Mouse (Mus musculus) thymus, adult 2 months (tissue): ENCODE measurements around the gene Prmt9. TPM values are rescaled to one million over a fixed set of nuclear protein-coding genes. Genes with fewer than 3 reads are reported as not detected.

ENCODE experiments used
- DNase-seq: peaks from one replicate; pipeline ENCODE4 v3.0.0; 2021
- H3K27ac ChIP-seq: fragments of 200-500 bp; 2 replicates; pipeline ENCODE4 v1.5.1; 2012; ENCODE audit warnings: low read length, control low read depth; ENCODE audit not compliant: control insufficient read depth, insufficient read depth
- H3K27me3 ChIP-seq: fragments of 200-500 bp; 2 replicates; pipeline ENCODE4 v1.6.1; 2012; ENCODE audit warnings: mild to moderate bottlenecking, low read length, moderate library complexity, mixed read lengths; ENCODE audit not compliant: control insufficient read depth, insufficient read depth
- H3K36me3 ChIP-seq: fragments of 200-500 bp; 2 replicates; pipeline ENCODE4 v1.6.1; 2012; ENCODE audit warnings: mild to moderate bottlenecking, low read length, moderate library complexity; ENCODE audit not compliant: control insufficient read depth, insufficient read depth
- H3K4me1 ChIP-seq: fragments of 200-500 bp; replicated peaks from 2 replicates; pipeline ENCODE4 v1.6.1; 2012; ENCODE audit warnings: low read length; ENCODE audit not compliant: control insufficient read depth, insufficient read depth
- H3K4me3 ChIP-seq: fragments of 200-500 bp; 2 replicates; pipeline ENCODE4 v1.5.1; 2012; ENCODE audit warnings: mild to moderate bottlenecking, low read length, control low read depth, moderate library complexity; ENCODE audit not compliant: control insufficient read depth, insufficient read depth
- CTCF ChIP-seq: fragments of 200-500 bp; IDR thresholded peaks from 2 replicates; pipeline ENCODE4 v1.5.1; 2012; ENCODE audit warnings: mild to moderate bottlenecking, control low read depth, low read length, moderate library complexity, borderline replicate concordance; ENCODE audit not compliant: control insufficient read depth, poor library complexity, insufficient read depth; ENCODE audit errors: extremely low read depth
- POLR2A ChIP-seq: fragments of 200-500 bp; IDR thresholded peaks from 2 replicates; pipeline ENCODE4 v1.6.1; 2012; ENCODE audit warnings: mild to moderate bottlenecking, low read length, control low read depth, moderate library complexity; ENCODE audit not compliant: control insufficient read depth, poor library complexity, insufficient read depth; ENCODE audit errors: extremely low read depth
- WGBS: fragments of 180-500 bp; shearing (Covaris S2); methylation state at CpG from one replicate; pipeline ENCODE4 v1.1.7; 2018; 5-methylcytosine and 5-hydroxymethylcytosine counted together
- polyA plus RNA-seq: library from polyadenylated mRNA; depleted of rRNA; stranded (reverse); fragments of >200 nt; gene quantifications from 2 replicates; pipeline ENCODE4 v1.2.3, GENCODE M21; 2012

Gene Prmt9
- polyA plus RNA-seq, 1 experiment = 15.3 TPM

DNA sequence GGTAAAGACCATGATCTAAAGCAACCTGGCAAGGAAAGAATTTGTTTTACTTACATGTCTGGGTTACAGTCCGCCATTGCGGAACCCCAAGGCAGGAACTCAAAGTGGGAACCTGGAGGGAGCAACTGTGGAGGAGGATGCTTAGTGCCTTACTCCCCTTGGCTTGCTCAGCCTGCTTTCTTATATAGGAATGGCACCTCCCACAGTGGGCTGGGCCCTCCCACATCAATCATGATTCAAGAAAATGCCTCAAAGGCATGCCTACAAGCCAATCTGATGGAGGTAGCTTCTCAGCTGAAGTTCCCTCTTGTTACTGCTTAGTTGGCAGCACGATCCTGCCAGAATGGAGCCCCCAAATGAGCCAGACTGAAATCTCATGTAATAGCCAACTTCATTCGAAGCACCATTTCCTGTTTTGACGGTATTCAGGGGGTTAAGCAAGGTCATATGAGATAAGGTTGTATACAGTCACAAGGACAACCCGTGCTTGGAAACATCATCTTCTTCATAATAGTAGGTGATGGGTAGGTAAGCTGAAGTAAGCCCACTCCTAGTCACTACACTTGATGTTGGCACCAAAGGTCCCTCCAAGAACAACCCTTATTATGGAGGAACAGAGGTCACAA is 5.9 kb upstream of the Prmt9 start:
- H3K27me3 ChIP-seq = no peaks in the 10 kb centered on the region
- no peak for TF ChIP-seq CTCF
- no peak for TF ChIP-seq POLR2A
- DNase-seq = no peak
- H3K4me1 ChIP-seq = no peaks in the 10 kb centered on the region
- no peak overlapping the region for H3K4me3 ChIP-seq
- H3K27ac ChIP-seq = no peak overlapping the region
- WGBS = 68% methylated on average over 6 of the region's 6 CpGs
- H3K36me3 ChIP-seq = no peaks in the 10 kb centered on the region

DNA sequence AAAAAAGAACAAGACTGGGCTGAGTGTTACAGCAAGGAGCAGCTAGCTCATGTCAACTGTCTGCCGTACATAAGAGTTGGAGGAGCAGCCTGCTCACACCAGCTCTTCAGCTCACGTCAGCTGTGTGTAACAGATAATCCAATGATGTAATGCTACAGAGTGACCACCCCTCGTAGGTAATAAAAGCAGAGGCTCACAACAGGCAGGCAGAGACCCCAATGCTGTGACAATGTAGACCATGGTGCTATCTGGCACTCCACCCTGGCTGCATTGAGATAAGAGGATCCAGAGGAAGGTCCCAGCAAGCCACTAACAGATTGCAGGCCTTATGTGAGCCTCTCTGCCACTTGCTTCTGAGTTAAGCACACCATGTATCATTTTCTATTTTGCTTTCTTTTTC is 4.8 kb upstream of the Prmt9 start:
- WGBS = 86% methylated on average over 3 of the region's 3 CpGs
- no peak overlapping the region for H3K27ac ChIP-seq
- 0 out of 2 replicates have a peak, but pooled peaks cover 2% of the 10 kb centered on the region for H3K4me1 ChIP-seq
- DNase-seq = no peak
- no peak overlapping the region for H3K4me3 ChIP-seq
- H3K27me3 ChIP-seq = no peaks in the 10 kb centered on the region
- H3K36me3 ChIP-seq = no peaks in the 10 kb centered on the region
- TF ChIP-seq POLR2A = no peak
- no peak for TF ChIP-seq CTCF

DNA sequence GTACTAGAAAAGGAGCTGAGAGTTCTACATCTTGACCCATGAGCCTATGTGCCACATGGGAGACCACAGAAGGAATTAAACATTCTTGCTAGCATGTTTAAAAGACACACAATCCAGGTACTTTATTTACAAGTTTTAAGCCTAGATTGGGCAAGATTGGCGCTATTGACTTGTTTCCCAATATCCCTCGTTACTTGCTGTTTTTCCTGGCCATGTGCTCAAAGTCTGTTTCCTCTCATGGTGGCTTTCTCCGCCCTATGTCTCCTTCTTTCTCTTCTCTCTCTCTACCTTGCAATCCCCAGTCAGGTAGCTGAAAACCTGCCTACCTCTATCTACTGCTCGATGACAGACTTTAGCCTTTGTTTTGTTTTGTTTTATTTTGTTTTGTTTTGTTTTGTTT is 3.6 kb upstream of the Prmt9 start:
- WGBS = 96% methylated on average over 4 of the region's 4 CpGs
- DNase-seq = no peak
- Histone ChIP-seq H3K4me1 (0 out of 2 replicates have a peak, but pooled peaks cover 2% of the 10 kb centered on the region), H3K4me3 (no peak overlapping the region), H3K27me3 (no peaks in the 10 kb centered on the region), H3K27ac (no peak overlapping the region), H3K36me3 (no peaks in the 10 kb centered on the region)
- TF ChIP-seq CTCF (no peak), POLR2A (no peak)

DNA sequence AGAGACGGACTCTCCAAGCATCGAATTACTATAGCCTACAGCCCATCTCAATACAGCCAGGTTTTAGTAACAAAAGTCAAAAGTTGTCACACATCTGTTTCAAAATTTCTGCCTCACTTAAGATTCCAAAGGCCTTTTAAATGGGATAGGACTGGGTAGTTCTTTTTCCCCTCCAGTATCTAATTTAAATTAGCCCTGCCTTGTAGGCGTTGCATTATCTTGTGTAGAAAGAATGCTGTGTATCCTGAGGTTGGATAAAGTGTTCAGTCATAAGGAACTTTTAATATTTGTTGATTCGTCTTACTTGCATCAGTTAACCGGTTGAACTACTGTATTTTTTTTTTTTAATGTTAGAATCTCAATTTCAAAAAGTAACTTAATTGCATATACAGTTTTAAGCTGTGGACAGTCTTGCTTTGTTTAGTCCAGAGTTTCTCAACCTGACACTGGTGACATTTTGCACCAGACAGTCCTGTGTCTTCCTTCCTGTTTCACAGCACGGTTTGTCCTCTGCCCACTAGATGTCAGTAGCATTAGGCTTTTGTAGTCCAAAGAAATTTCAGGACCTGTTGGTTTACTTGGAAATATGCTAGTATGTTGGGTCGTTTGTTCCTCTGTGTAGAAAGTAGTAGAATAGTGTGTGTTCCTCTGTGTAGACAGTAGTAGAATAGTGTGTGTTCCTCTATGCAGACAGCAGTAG is 834 bp downstream of the Prmt9 start:
- Histone ChIP-seq H3K4me1 (0 out of 2 replicates have a peak, but pooled peaks cover 2% of the 10 kb centered on the region), H3K27ac (no peak overlapping the region), H3K27me3 (no peaks in the 10 kb centered on the region), H3K36me3 (peaks cover 17% of the 10 kb centered on the region), H3K4me3 (peak overlapping the region; percentile 82; the same call in 1 of the 2 replicates)
- WGBS = 4% methylated on average over 7 of the region's 7 CpGs
- TF ChIP-seq CTCF (no peak), POLR2A (no peak)
- DNase-seq = peak; percentile 40

DNA sequence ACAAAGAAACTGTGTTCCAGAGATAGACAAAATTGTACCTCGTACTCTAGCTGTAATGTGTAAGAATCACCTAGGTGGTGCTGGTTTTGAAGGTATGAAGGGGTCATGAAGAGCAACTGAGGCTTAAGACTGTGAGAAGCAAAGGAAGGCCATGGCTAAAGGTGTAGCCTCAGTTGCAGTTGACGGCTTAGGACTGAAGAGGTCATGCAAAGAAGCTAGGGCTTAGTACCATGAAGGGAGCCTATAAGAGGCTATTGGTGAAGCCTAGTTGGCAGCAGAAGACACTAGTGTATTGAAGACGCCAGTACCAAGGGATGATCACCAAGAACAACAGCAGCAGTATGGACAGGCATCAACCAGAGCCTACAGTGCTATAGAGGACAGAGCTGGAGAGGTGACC is 3.3 kb downstream of the Prmt9 start:
- Histone ChIP-seq H3K4me1 (0 out of 2 replicates have a peak, but pooled peaks cover 2% of the 10 kb centered on the region), H3K36me3 (peaks cover 34% of the 10 kb centered on the region), H3K27ac (no peak overlapping the region), H3K27me3 (no peaks in the 10 kb centered on the region), H3K4me3 (no peak overlapping the region)
- no peak for TF ChIP-seq CTCF
- TF ChIP-seq POLR2A = no peak
- WGBS = over 99% methylated on average over 3 of the region's 3 CpGs
- no peak for DNase-seq

DNA sequence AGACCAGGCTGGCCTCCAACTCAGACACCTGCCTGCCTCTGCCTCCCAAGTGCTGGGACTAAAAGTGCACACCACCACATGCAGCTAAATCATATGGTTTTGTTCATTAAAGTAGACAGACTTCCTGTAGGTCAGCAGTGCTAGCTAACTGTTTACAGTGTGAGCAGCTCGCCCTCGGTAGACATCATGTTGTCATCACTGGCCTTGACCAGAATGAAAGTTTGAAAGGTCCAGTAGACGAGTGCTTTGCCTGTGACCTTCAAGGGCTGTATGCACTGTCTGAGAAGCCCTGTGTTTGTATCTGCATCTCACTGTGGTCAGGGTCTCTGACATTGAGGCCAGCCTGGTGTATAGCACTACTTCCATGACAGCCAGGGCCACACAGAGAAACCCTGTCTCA is 12.2 kb downstream of the Prmt9 start:
- H3K27ac ChIP-seq = no peak overlapping the region
- peaks cover 71% of the 10 kb centered on the region for H3K36me3 ChIP-seq
- 96% methylated on average over 3 of the region's 3 CpGs for WGBS
- no peaks in the 10 kb centered on the region for H3K27me3 ChIP-seq
- TF ChIP-seq CTCF = no peak
- H3K4me1 ChIP-seq = no peaks in the 10 kb centered on the region
- no peak for DNase-seq
- no peak overlapping the region for H3K4me3 ChIP-seq

DNA sequence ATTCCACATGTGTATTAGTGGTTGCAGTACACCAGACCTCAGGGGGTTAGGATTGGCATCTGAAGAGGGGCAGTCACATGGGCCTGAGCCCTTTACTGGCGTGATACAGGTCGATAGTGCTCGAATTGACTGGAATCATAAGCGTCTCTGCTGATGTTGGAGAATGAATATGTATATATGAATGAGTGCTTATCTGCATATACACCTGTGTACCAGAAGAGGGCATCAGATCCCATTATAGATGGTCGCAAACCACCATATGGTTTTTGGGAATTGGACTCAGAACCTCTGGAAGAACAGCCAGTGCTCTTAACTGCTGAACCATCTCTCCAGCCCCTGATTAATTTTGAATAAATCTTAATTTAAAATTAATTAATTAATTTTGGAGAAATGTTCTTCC is 25.0 kb downstream of the Prmt9 start:
- WGBS = 97% methylated on average over 5 of the region's 5 CpGs
- no peak overlapping the region for H3K4me3 ChIP-seq
- DNase-seq = no peak
- H3K4me1 ChIP-seq = no peaks in the 10 kb centered on the region
- H3K27me3 ChIP-seq = no peaks in the 10 kb centered on the region
- no peak for TF ChIP-seq CTCF
- TF ChIP-seq POLR2A = no peak
- H3K36me3 ChIP-seq = peaks cover 46% of the 10 kb centered on the region
- H3K27ac ChIP-seq = no peak overlapping the region
